Mouse (Mus musculus): ENCODE results near the gene Gm20481.

GRCm38 (mm10) chr17:35011440-35011839 is 41.7 kb downstream of the Gm20481 start:
- TF ChIP-seq CTCF (IDR thresholded peaks at IDR 0.05; ENCODE audit: low read depth, low read length), result no peak
- TF ChIP-seq EP300 (IDR thresholded peaks at IDR 0.05; ENCODE audit: insufficient read depth, low read depth, low read length), result no peak
- TF ChIP-seq POLR2A (IDR thresholded peaks at IDR 0.05; ENCODE audit: insufficient read depth, low read length), result no peak

All from ES-Bruce4 (cell line).